Comparison of ENCODE assay signal across 10 mouse cellular contexts in genomic region chr1:77708202-77709020, GRCm38 (mm10).
DNase-seq lines count a peak whose midpoint lies in the region; ATAC-seq and TF ChIP-seq lines count a peak whose summit lies in the region.
"Had no signal": no experiment of that assay in that cellular context is flagged by ENCODE, and none has a peak within 500 bp of the region (broad histone marks: within the 10 kb centered on the region; RNA-seq: fewer than 3 reads in every experiment).

No protein-coding gene starts in this region.

- no peaks in the 10 kb centered on the region for H3K9me3 ChIP-seq in intestine, embryonic 14.5 days (ENCODE audit: control insufficient read depth, low read length)
- H3K9me3 ChIP-seq in intestine, embryonic 15.5 days = no peaks in the 10 kb centered on the region
- no peaks in the 10 kb centered on the region for H3K9me3 ChIP-seq in midbrain, postnatal 0 days (ENCODE audit: low read length)

- 23% methylated on average over 14 of the region's 14 CpGs for WGBS in intestine, embryonic 14.5 days
- WGBS in intestine, embryonic 15.5 days = 28% methylated on average over 14 of the region's 14 CpGs
- WGBS in midbrain, postnatal 0 days = 35% methylated on average over 14 of the region's 14 CpGs

- peak; percentile 51 for DNase-seq in intestine, embryonic 14.5 days (ENCODE audit: low spot score)
- DNase-seq in embryo, embryonic 9.5 days (ENCODE audit: extremely low spot score) = peak; percentile 7
- peak; percentile 61 for DNase-seq in gonadal fat pad, adult 2 months (ENCODE audit: low read depth)
- peak; percentile 30 for DNase-seq in midbrain, postnatal 0 days (ENCODE audit: low spot score)
- DNase-seq in gastrocnemius, adult 8-10 months (ENCODE audit: low spot score in 2 of 2) = no peak
- DNase-seq in left cerebral cortex, adult 18-20 months (ENCODE audit: low spot score in 2 of 2) = no peak
- DNase-seq: gastrocnemius, postnatal 25 days; kidney, adult 8-10 months; thymus, adult 18-20 months had no signal

- H3K4me3 ChIP-seq in intestine, embryonic 14.5 days (ENCODE audit: low read depth, low read length) = no peak overlapping the region
- H3K4me3 ChIP-seq in intestine, embryonic 15.5 days (replicated peaks) = no peak overlapping the region
- no peak overlapping the region for H3K4me3 ChIP-seq in midbrain, postnatal 0 days (ENCODE audit: low read depth, low read length)

- no peaks in the 10 kb centered on the region for H3K4me1 ChIP-seq in intestine, embryonic 14.5 days (replicated peaks; ENCODE audit: control insufficient read depth, insufficient read depth, low read length)
- H3K4me1 ChIP-seq in intestine, embryonic 15.5 days (replicated peaks) = 0 out of 2 replicates have a peak, but pooled peaks cover 3% of the 10 kb centered on the region
- H3K4me1 ChIP-seq in midbrain, postnatal 0 days (ENCODE audit: insufficient read depth, low read length) = 0 out of 2 replicates have a peak, but pooled peaks cover 4% of the 10 kb centered on the region

- H3K9ac ChIP-seq in intestine, embryonic 14.5 days (ENCODE audit: low read length) = no peak overlapping the region
- H3K9ac ChIP-seq in intestine, embryonic 15.5 days = no peak overlapping the region
- H3K9ac ChIP-seq in midbrain, postnatal 0 days (replicated peaks; ENCODE audit: low read length, poor library complexity, severe bottlenecking) = no peak overlapping the region

- H3K27ac ChIP-seq in intestine, embryonic 14.5 days (ENCODE audit: low read depth) = no peak overlapping the region
- H3K27ac ChIP-seq in intestine, embryonic 15.5 days = no peak overlapping the region
- H3K27ac ChIP-seq in midbrain, postnatal 0 days (ENCODE audit: low read depth, low read length) = 0 out of 2 replicates have a peak overlapping the region, but pooled peaks have one; percentile 51

- H3K36me3 ChIP-seq in intestine, embryonic 14.5 days (ENCODE audit: control insufficient read depth, insufficient read depth, low read length) = no peaks in the 10 kb centered on the region
- no peaks in the 10 kb centered on the region for H3K36me3 ChIP-seq in intestine, embryonic 15.5 days
- no peaks in the 10 kb centered on the region for H3K36me3 ChIP-seq in midbrain, postnatal 0 days (ENCODE audit: insufficient read depth, low read length)

- TF ChIP-seq CTCF in midbrain, postnatal 0 days (IDR thresholded peaks at IDR 0.05) = no peak

- H3K4me2 ChIP-seq in intestine, embryonic 14.5 days (ENCODE audit: low read length) = no peak overlapping the region
- no peak overlapping the region for H3K4me2 ChIP-seq in intestine, embryonic 15.5 days (replicated peaks)
- H3K4me2 ChIP-seq in midbrain, postnatal 0 days (ENCODE audit: low read depth, low read length, poor library complexity, severe bottlenecking) = peak overlapping the region; percentile 15; the same call in 1 of the 2 replicates

- no peaks in the 10 kb centered on the region for H3K27me3 ChIP-seq in intestine, embryonic 14.5 days (replicated peaks; ENCODE audit: control insufficient read depth, insufficient read depth, low read length)
- H3K27me3 ChIP-seq in intestine, embryonic 15.5 days (replicated peaks) = no peaks in the 10 kb centered on the region
- no peaks in the 10 kb centered on the region for H3K27me3 ChIP-seq in midbrain, postnatal 0 days (ENCODE audit: insufficient read depth, low read length)

- no peak for ATAC-seq in intestine, embryonic 14.5 days (replicated peaks; ENCODE audit: low FRiP score, low TSS enrichment, low read depth)
- ATAC-seq in intestine, embryonic 15.5 days = no peak; the same call in 1 of the 2 replicates
- no peak for ATAC-seq in midbrain, postnatal 0 days (ENCODE audit: low FRiP score)

Comparison
In these comparisons a context has a peak if more than half of its experiments do, and no peak if none do; other contexts are left out.
1. DNase-seq: peak in intestine, embryonic 14.5 days (single experiment), embryo, embryonic 9.5 days (single experiment), gonadal fat pad, adult 2 months (single experiment) and midbrain, postnatal 0 days (single experiment); none in gastrocnemius, adult 8-10 months (0 of 2) and left cerebral cortex, adult 18-20 months (0 of 2).